In the genomic region with DNA sequence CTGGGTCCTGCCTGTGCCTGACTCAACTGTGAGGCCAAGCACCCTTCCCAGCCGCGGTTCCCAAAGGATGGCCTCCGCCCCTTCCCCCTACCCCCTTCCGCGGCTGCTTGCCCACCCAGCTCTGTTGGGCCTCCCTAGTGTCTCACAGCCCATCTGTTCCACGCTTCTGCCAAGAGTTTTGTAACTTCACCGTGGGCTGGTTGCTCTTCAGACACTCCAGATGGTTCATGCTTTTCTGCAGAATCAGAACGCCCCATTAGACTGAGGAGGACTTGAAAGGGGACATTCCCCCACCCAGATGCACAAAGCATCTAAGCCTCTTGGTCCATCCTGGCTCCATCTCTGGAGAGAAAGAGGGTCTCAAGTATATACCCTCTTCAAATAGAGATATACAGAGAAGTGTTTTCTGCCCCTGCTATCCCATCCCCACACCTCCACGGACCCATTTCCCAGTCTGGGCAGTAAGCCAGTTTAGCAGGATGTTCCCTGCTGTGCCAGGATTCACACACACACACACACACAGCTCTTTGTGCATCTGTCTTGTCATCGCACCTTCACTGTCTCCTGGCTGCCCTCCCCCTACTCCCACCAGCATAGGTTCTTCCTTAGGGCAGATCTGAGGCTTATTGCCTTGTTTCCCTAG, we compare ENCODE assay signal across 9 mouse cellular contexts. TPM values are rescaled to one million over a fixed set of nuclear protein-coding genes. Genes with fewer than 3 reads are reported as not detected.
A peak's percentile ranks its signal among the peaks of the same experiment; 100 is the strongest.
DNase-seq lines count a peak whose midpoint lies in the region; ATAC-seq lines count a peak whose summit lies in the region.
"Had no signal": no experiment of that assay in that cellular context is flagged by ENCODE, and none has a peak within 500 bp of the region (broad histone marks: within the 10 kb centered on the region; RNA-seq: fewer than 3 reads in every experiment).

No protein-coding gene starts in this region.

- H3K4me2 ChIP-seq in kidney, embryonic 16.5 days (replicated peaks; ENCODE audit: low read depth, low read length), result no peak overlapping the region

- H3K9ac ChIP-seq in kidney, embryonic 16.5 days (replicated peaks; ENCODE audit: low read length), result no peak overlapping the region

- no peak for ATAC-seq in kidney, embryonic 16.5 days (ENCODE audit: low FRiP score, low TSS enrichment)

- no peak overlapping the region for H3K4me3 ChIP-seq in kidney, embryonic 16.5 days (ENCODE audit: low read length)

- 0 out of 2 replicates have a peak, but pooled peaks cover 4% of the 10 kb centered on the region for H3K36me3 ChIP-seq in kidney, embryonic 16.5 days (ENCODE audit: insufficient read depth, low read length)

- 52% methylated on average over 10 of the region's 10 CpGs for WGBS in kidney, embryonic 16.5 days

- DNase-seq in kidney, postnatal 25 days, result peak; percentile 18 to 39
- DNase-seq in kidney, postnatal 10 days, result no peak
- peak; percentile 81 to 82 for DNase-seq in cerebellum, postnatal 10 days
- DNase-seq in heart, adult 8-10 months (ENCODE audit: low spot score), result peak; percentile 47
- peak; percentile 64 to 90 for DNase-seq in left cerebral cortex, adult 9 months (ENCODE audit: low spot score in 2 of 2)
- peak; percentile 95 for DNase-seq in telencephalon, adult 2 months (ENCODE audit: low read depth, low spot score)
- no peak for DNase-seq in thymus, postnatal 25 days

- H3K4me1 ChIP-seq in kidney, embryonic 16.5 days (ENCODE audit: insufficient read depth, low read length), result no peaks in the 10 kb centered on the region

- no peaks in the 10 kb centered on the region for H3K27me3 ChIP-seq in kidney, embryonic 16.5 days (ENCODE audit: insufficient read depth, low read length)

- H3K9me3 ChIP-seq in kidney, embryonic 16.5 days (ENCODE audit: low read length), result no peaks in the 10 kb centered on the region

- no peak overlapping the region for H3K27ac ChIP-seq in kidney, embryonic 16.5 days (ENCODE audit: low read length)

RNA-seq across cellular contexts. Expression of a gene that starts 13.2 kb away (rescaled TPM):
- total RNA-seq in heart, adult 8-10 months (2022), result 1 to 10 TPM; 3.0 to 5.0 (median 3.8) TPM
- 4.7 and 5.4 TPM in 2 replicates for polyA plus RNA-seq in kidney, embryonic 16.5 days (2015; fragmentation: Nextera tagmentation; extraction: Ambion mirVana)

RNA-seq across cellular contexts. Expression of a gene that starts 13.5 kb away (rescaled TPM):
- 1 to 10 TPM in 2 of 4 experiments, under 1 TPM in 2; 0.72 to 1.0 (median 0.86) TPM for total RNA-seq in heart, adult 8-10 months (2022)
- 1.3 and 1.7 TPM in 2 replicates for polyA plus RNA-seq in kidney, embryonic 16.5 days (2015; fragmentation: Nextera tagmentation; extraction: Ambion mirVana)
- total RNA-seq: common myeloid progenitor, adult 5-6 weeks had no signal

RNA-seq across cellular contexts. Expression of a gene that starts 26.1 kb away (rescaled TPM):
- 1 to 10 TPM; 4.8 to 5.3 (median 4.9) TPM for total RNA-seq in heart, adult 8-10 months (2022)
- 43.6 and 49.3 TPM in 2 replicates for polyA plus RNA-seq in kidney, embryonic 16.5 days (2015; fragmentation: Nextera tagmentation; extraction: Ambion mirVana)

RNA-seq across cellular contexts. Expression of a gene that starts 54.5 kb away (rescaled TPM):
- total RNA-seq in heart, adult 8-10 months (2022), result 100 to 1,000 TPM; 498 to 518 (median 508) TPM
- 324 and 325 TPM in 2 replicates for polyA plus RNA-seq in kidney, embryonic 16.5 days (2015; fragmentation: Nextera tagmentation; extraction: Ambion mirVana)

Comparison
In these comparisons a context has a peak if more than half of its experiments do, and no peak if none do; other contexts are left out.
1. DNase-seq: peak in kidney, postnatal 25 days (2 of 2), cerebellum, postnatal 10 days (2 of 2), heart, adult 8-10 months (single experiment), left cerebral cortex, adult 9 months (2 of 2) and telencephalon, adult 2 months (single experiment); none in kidney, postnatal 10 days (single experiment) and thymus, postnatal 25 days (single experiment).